Mouse (Mus musculus): Measurements from ENCODE around the gene Cfl1.

Cfl1 gene

GRCm38 (mm10) chr19:5465037-5465436 is 25.2 kb upstream of the Cfl1 start:
- DNase-seq (ENCODE audit: low read depth, low spot score): no peak

GRCm38 (mm10) chr19:5466916-5467500 is 23.2 kb upstream of the Cfl1 start:
- DNase-seq (ENCODE audit: low read depth, low spot score): no peak

DNA sequence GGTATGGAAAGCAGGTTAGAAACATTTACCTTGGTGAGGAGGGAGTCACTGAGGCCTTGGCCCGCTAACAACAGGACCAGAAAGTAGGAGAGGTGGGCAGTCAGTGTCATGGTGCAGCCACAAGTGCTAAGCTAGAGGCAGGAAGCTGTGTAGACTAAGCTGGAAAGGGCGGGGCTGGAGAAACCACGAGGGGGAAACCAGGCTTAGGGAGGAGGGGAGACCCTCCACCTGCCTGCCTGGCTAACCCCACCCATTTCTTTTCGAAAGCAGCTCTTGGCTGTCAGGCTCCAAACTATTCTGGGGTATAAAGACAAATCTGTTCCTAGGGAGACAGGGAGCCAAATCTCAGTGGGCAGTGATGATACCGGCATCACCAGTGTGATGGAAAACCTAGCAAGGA is 21.9 kb upstream of the Cfl1 start, which contains the start of gene Ctsw:
Ctsw (minus strand) TSS at position 134 of the 400 bp plus-strand sequence.
- DNase-seq (ENCODE audit: low read depth, low spot score): no peak

GRCm38 (mm10) chr19:5471846-5472245 is 18.4 kb upstream of the Cfl1 start:
- DNase-seq (ENCODE audit: low read depth, low spot score): no peak

DNA sequence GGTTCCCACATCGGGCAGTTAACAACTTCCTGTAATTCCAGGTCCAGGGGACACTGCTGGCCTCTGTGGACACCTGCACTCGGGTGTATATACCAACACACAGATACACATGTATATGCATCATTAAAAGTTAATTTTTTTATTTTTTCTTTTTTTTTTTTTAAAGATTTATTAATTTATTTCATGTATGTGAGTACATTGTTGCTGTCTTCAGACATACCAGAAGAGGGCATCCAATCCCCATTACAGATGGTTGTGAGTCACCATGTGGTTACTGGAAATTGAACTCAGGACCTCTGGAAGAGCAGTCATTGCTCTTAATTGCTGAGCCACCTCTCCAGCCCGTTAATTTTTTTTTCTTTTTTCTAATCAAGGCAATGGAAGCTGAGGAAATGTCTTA is 17.4 kb upstream of the Cfl1 start:
- DNase-seq (ENCODE audit: low read depth, low spot score): no peak

- DNase-seq (ENCODE audit: low read depth, low spot score): peak; percentile 65
Observed at GRCm38 (mm10) chr19:5473720-5474119, 16.5 kb upstream of the Cfl1 start, which contains the start of gene Efemp2. Gene Efemp2, plus strand, starts transcription at chr19:5473954.

DNA sequence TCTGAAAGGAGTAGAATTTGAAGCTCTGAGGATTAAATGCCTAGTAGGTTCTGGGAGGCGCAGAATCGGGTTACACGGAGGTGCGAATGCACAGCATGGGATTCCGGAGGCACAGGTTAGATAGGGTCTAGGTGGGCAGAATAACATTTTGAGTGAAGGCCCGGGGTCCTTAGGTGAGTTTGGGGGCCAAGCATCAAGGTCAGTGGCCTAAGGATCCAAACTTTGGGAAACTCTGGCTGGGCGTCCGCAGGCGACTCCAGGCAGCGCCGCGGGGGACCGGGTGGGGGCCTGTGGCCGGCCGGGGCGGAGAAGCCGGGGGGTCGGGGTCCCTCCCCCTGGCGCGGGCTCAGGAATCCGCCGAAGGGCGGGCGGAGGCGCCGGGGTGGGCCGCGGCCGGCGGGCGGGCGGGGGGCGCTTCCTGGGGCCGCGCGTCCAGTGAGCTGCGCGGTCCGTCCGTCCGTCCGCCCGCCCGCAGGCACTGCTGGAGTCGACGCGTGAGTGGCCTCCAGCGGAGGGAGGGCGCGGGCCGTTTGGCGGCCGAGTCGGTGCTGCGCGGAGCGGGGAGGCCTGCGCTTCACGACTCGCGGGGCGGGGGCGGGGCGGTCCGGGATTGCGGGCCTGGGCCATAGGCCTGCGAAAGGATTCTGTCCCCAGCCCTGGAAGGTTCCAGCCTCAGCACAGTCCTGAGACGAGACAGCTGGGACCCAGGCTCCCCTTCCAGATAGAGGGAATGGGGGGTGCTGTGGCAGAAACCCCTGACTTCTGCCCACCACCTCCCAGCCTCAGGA is 15.8 kb upstream of the Cfl1 start:
- DNase-seq (ENCODE audit: low read depth, low spot score): no peak

GRCm38 (mm10) chr19:5475069-5475714 is 15.1 kb upstream of the Cfl1 start:
- DNase-seq (ENCODE audit: low read depth, low spot score): no peak

DNA sequence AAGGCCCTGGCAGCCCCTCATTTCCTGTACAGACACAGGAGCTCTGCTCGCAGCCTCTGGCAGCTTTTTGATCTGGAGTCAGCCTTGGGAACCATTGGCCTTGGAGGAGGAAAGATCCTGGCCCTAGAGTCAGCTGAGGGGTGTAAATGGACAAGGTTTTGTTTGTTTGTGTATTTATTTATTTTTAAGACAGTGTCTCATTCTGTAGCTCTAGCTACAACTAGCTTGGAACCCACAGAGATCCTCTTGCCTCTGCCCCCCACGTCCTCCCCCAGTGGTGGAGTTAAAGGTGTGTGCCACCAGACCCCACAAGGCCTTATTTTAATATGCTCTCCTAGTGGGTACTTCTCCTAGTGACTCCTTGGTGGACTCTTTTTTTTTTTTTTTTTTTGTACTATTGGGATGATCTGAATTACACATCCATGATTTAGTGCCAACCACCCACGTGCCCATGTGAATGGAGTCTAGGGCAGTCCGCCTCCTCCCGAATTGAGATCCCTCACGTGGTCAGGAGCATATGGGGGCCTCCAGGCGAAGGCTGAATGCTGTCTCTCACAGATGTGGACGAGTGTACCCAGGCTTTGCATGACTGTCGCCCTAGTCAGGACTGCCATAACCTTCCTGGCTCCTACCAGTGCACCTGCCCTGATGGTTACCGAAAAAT is 13.1 kb upstream of the Cfl1 start:
- no peak for DNase-seq (ENCODE audit: low read depth, low spot score)

- no peak for DNase-seq (ENCODE audit: low read depth, low spot score)
Observed at GRCm38 (mm10) chr19:5477668-5478300, 12.5 kb upstream of the Cfl1 start.

DNA sequence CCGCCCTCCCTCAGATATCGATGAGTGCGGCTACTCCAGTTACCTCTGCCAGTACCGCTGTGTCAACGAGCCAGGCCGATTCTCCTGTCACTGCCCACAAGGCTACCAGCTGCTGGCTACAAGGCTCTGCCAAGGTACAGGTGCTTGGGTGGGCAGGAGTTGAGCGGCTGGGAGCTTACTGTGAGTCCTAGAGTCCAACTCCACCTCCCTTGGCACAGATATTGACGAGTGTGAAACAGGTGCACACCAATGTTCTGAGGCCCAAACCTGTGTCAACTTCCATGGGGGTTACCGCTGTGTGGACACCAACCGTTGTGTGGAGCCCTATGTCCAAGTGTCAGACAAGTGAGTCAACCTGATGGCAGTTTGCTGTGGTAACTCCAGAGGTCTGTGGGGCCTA is 10.2 kb upstream of the Cfl1 start:
- no peak for DNase-seq (ENCODE audit: low read depth, low spot score)

DNA sequence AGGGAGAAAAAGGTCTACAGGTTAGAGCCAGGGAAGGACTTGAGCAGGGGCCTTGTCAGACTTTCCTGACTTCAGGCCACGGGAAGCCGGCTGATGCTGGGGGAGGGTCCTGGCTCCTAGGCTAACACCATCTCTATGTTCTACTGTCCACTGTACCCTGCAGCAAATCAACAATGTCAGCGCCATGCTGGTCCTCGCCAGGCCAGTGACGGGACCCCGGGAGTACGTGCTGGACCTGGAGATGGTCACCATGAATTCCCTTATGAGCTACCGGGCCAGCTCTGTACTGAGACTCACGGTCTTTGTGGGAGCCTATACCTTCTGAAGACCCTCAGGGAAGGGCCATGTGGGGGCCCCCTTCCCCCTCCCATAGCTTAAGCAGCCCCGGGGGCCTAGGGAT is 8.9 kb upstream of the Cfl1 start:
- DNase-seq (ENCODE audit: low read depth, low spot score): no peak

DNA sequence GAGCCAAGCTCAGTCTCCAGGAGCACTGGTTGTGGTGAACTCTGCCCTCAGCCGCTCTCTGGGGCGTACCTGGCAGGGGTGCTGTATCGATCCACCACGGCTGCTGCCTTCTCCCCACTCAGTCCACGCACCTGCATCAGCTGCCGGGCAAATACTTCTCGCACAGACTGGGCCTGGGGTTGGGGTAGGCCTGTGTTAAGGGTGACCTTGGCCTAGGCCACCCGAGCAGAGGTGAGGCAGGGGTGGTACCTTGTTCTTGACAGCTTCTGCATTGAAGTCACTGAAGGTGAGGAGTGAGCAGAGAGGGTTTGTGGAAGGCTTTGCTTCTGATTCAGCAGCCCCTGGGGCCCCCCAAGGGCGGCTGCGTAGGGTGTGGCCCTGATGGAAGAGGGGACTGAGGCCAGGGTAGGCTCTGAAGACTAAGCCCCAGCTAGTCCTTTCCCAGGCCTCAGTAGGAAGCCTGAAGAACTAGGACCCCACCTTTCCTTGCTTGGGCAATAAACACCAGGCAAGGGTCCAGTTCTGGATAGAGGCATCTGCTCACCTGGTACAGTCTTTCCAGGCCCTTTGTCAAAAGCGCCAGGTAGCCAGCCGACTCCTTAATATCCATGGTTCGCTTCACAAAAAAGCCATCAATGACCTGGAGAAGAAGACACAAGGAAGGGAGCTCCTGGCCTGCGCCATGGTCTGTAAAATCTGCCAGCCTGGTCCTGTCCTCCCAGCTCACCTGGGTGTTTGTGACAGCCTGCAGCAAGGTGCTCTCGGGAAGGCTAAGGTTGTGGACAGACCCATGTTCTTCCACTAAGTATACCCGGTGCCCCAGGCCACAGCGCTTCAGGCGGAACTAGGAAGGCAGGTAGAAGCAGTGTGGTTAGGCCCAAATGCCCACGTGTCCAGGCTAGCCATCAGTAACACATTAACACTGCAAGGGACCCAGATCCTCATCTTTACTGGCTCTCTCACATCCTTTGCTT is 6.6 kb upstream of the Cfl1 start:
- DNase-seq (ENCODE audit: low read depth, low spot score): no peak

DNA sequence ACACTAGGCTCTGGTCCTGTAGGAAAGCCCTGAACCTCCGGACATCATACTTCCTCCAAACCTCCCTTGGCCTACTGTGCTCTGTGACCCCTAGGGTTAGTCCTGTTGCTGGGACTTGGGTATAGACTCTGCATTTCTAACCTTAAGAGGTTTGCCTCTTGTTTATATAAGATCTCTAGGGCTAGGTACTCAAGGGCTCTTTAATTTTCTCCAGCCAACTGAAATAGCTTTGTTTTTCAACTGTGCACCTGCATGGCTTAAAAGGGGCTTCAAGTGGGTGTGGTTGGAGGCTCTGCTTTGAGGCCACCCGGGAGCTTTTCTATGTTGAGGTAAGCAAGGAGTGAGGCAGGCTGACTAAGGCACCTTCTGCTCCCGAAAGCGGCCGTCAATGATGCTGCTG is 5.8 kb upstream of the Cfl1 start:
- DNase-seq (ENCODE audit: low read depth, low spot score): no peak

DNA sequence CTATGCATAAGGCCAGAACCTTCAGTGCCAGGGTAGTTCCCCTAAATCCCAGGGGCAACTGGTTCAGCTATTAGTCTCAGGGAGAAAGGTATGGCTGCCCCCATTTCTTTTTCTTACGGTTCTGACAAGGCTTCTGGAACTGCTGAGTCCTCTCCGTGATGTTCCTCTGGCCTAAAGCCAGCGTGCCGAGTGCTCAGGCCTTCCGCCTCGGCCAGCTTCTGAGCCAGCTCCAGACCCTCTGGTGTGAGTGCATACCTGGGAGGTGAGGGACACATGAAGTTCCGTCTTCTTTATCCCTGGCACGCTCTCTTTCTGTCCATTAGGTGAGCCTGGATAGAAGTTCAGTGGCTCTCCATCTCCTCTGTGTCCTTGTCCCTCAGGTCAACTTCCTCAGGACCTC is 4.9 kb upstream of the Cfl1 start:
- no peak for DNase-seq (ENCODE audit: low read depth, low spot score)

- no peak for DNase-seq (ENCODE audit: low read depth, low spot score)
Observed at GRCm38 (mm10) chr19:5485821-5486220, 4.4 kb upstream of the Cfl1 start.

DNA sequence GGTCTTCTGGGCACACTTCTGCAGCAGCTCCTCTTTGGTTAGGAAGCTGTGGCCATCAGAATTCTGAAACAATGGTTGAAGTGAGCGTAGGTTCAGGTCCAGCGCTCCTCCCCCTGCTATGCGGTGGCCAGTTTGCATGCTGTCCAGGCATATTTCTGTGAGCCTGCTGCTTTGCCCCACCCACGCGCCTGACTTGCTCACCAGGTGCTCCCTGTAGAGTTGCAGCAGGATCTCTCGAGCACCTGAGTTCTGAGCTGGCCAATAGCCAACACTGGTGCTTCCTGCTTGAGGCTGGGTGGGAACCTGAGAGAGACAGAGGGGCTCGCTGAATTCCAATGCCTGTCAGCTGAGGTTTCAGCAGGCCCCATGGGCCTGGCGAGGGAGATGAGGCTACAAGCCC is 4.0 kb upstream of the Cfl1 start:
- DNase-seq (ENCODE audit: low read depth, low spot score): no peak

GRCm38 (mm10) chr19:5486771-5487170 is 3.5 kb upstream of the Cfl1 start:
- no peak for DNase-seq (ENCODE audit: low read depth, low spot score)

DNA sequence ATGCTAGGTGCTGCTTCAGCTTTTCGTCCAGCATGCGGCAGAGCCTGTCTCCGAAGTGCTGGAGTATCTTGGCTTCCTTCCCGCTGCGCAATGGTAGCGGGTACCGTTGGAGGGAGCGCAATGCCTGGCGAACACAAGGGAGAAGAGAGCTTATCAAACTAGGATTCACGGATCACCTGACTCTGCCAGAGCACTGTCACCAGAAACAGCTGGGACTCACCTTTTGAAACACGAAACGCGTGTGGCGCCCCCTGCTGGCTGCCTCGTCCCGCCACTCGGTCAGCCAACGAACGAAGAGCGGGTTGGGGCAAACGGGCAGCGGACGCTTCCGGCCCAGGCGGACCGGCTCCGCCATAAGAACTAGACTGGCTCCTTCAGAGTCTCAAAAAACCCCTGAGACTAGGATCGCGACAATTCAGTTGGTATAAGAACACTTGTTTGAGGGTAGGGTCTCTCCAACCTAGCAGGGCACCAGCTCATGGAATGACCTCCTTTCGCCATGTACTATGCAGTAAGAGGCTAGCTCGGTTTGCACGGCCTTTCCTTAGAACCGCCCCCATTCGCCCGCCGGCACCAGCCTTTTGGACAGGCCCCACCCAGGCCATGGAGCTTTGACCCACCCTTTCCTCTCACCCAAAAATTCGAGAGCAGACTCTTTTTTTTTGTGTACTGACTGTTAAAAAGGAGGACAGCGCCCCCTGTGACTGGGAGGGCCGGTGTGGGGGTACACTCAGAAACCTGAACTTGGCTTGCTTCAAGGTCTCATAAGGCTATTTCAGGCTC is 2.3 kb upstream of the Cfl1 start, which contains the start of gene Mus81:
Mus81 (minus strand) TSS at position 635 of the 783 bp plus-strand sequence.
- peak; percentile 92 for DNase-seq (ENCODE audit: low read depth, low spot score)

All from forelimb bud, embryonic 11.5 days (tissue).